Mouse (Mus musculus): ENCODE measurements at regions not wholly inside any gene's neighbourhood (a gene's known extent, or its start where the extent isn't known, plus 50 kb on each side); places are given as distances from the start of the nearest gene placed in this dataset.

DNA sequence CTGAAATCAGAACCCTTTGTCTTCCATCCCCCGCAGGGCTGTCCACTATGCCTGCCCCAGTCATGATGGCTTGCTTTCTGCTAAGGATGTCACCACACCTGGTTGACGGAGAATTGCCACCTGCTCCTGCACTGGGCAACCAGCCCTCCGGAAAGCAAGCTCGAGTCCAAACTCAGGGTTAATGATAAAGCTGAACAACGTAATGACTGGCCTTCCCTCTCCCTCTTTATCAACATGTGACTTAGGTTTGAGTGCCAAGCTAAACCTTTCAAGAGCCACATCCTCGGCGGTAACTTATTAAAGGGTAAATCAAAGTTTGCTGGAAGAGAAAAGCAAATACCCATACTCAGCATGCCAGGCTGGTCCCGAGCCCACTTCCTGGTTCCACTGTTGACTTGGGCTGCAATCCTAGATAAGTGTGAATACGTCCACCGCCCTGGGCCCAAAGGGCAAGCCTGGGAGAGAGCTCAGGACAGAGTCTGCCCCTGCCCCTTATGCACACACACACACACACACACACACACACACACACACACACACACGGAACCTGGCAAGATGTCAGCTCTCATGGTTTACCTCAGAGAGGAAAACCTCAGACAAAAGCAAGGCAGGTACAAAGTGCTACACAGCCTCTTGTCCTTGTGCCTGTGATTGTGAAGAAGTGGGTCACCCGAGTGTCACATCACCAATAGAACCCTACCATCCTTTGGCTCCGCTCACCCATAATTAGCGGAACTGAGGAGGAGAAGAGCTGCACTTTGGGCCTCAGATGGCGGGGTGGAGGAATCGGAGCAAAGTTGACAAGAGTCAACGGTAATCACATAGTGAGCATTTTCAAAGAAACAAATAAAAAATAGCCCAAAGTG is 116.0 kb downstream of the Tomm20 start:
- TF ChIP-seq GATA1 (IDR thresholded peaks at IDR 0.05; ENCODE audit: low read length) = no peak

GRCm38 (mm10) chr8:126827681-126828383 is 117.8 kb downstream of the Tomm20 start:
- no peak for TF ChIP-seq GATA1 (IDR thresholded peaks at IDR 0.05; ENCODE audit: low read length)

GRCm38 (mm10) chr8:126826328-126827285 is 119.0 kb downstream of the Tomm20 start:
- no peak for TF ChIP-seq GATA1 (IDR thresholded peaks at IDR 0.05; ENCODE audit: low read length)

DNA sequence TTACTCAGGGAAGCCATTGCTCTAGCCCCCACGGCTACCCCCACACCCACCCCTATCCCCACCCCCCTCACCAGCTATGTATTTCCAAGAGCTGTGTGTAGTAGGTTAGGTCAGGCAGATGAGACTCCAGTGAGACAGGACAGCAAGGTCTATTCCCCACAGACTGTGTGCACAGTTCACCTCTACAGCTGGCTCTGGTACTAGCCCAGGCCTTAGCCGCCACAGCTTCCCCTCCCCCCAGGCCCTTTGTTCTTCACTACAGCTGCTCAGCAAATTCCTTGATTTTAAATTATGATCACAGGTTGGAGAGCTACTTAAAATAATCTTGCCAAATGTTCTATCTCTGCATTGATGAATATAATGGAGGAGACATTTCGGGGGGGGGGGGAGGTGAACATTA is 119.8 kb downstream of the Tomm20 start:
- no peak for TF ChIP-seq GATA1 (IDR thresholded peaks at IDR 0.05; ENCODE audit: low read length)

DNA sequence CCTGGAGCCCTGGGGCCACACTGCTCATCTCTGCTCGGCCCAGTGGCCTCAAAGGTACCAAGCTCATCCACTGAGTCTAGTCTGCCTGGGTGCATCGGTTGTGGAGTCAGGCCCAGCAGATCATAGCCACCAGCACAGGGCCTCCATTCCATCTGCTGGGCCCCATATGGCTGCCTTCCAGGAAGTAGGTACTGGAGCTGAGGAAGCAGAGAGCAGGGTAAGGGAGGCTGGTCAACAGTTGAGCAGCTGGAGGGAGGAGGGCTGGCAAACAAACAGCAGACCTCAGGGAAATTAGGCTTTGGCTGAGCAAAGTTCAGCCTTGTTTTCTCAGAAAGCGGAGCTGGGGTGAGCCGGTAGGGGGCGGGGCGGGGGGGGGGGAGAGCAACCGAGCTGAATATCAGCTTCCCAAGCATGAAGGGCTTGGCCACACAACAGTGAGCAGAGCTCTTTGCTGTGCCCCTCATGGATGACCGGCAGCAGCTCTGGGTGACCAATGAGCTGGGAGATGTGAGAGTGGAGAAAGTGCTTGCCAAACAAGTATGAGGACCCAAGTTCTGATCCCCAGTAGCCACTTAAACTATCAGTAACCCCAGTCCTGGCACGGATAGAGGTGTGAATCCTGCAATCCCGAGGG is 121.0 kb downstream of the Tomm20 start:
- no peak for TF ChIP-seq GATA1 (IDR thresholded peaks at IDR 0.05; ENCODE audit: low read length)

DNA sequence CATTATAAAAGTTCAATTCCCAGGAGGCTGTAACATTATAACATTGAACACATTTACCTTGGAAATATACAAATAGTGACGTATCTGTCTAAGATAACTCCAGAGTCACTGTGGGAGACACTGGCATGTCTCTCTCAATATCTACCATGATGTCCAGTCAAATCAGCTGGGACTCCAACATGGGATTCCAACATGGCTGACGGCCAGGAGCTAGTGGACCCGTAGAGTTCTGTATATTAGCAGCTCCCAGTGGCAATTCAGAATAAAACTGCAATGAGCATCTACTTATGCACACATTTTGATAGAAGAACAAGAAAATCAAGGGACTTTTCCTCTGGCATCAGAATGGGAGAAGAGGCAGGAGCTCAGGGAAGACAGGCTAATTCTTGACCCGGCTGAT is 123.4 kb downstream of the Tomm20 start:
- TF ChIP-seq GATA1 (IDR thresholded peaks at IDR 0.05; ENCODE audit: low read length) = no peak

DNA sequence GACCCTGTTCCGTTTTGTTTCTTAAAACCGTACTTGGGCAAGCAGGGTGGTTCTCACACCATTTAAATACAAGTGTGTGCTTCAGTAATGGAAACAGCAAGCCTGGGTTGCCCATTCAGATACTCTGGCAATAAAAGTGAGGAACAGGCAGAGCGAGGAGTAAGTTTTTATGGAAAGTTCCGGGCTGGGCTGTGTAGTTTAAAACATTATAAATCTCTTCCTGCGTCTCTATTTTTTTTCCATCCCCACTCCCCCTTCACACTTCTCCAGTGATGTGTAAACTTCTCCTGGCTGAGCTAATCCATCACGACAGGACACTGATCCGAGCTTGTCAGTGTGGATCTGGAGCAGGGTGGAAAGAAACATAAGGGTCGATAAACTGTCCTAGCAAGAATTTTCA is 124.4 kb downstream of the Tomm20 start:
- TF ChIP-seq GATA1 (IDR thresholded peaks at IDR 0.05; ENCODE audit: low read length) = no peak

DNA sequence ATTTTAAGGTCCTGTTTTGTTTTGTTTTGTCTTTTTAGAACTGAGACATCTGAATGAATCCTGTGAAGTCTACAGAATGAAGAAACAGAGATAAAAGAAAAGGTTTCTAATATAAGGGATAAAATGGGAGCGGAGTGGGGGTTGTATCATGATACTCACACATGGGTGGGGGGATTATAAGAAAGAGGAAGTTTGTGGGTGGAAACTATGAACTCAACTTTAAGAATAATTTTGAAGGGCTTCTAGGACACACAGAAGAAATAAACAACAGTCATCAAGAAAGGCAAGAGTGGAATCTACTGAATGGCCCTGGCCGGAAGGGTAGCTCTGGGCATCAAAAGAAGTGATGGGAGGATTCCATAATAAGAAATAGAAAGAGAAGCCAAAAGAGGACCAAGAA is 125.1 kb downstream of the Tomm20 start:
- TF ChIP-seq GATA1 (IDR thresholded peaks at IDR 0.05; ENCODE audit: low read length) = no peak

- TF ChIP-seq GATA1 (IDR thresholded peaks at IDR 0.05; ENCODE audit: low read length) = no peak
Measured at GRCm38 (mm10) chr8:126819261-126819660, 126.4 kb downstream of the Tomm20 start.

DNA sequence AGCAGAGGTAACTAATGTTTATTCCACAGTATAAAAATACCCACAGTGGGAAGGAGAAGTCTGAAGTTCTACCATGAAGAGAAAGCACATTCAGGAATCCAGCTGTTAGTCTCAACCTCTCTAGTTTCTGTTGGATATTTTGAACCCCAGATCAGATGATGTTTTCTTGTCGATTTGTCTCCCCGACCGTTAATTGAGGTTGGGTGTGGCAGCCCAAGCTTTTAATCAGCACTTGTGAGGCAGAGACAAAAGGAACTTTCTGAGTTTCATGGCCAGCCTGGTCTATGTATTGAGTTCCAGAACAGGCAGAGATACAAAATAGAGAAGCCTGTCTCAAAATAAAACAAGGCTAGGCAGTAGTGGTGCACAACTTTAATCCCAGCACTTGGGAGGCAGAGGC is 129.5 kb downstream of the Tomm20 start:
- no peak for TF ChIP-seq GATA1 (IDR thresholded peaks at IDR 0.05; ENCODE audit: low read length)

DNA sequence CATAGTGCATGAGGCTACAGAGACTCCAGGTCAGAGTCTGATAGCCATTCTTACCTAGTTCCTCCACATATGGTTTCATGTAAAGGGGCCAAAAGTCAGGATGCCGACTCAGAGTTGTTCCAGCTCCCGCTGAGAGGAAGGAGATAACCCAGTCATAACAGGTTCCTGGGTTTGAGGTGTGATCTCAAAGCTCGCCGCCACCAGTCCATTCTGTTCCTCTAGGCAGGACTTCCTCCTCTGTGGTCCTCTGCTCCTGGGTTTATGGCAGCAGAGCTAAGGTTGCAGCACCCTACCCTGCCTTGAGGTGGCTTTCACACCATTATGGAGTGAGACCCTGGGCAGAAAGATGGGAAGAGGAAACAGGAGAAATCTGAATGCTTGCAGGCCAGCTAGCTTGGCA is 131.2 kb downstream of the Tomm20 start:
- no peak for TF ChIP-seq GATA1 (IDR thresholded peaks at IDR 0.05; ENCODE audit: low read length)

DNA sequence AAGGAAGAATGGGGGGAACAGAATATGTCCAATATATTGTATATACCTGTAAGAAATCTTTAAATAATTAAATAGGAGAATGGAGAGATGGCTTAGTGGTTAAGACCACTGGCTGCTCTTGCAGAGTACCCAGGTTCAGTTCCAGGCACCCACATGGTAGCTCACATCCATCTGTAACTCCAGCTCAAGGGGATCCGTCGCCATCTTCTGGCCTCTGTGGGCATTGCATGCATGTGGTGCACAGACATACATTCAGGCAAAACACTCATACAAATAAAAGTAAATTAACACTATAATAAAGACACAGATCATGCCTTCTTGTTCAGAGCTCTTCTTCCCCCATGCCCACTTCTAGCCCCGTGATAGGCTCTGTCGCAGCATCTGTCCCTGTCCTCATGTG is 132.0 kb downstream of the Tomm20 start:
- no peak for TF ChIP-seq GATA1 (IDR thresholded peaks at IDR 0.05; ENCODE audit: low read length)

- TF ChIP-seq GATA1 (IDR thresholded peaks at IDR 0.05; ENCODE audit: low read length) = no peak
Measured at GRCm38 (mm10) chr8:126812777-126813176, 132.9 kb downstream of the Tomm20 start.

GRCm38 (mm10) chr8:126810516-126810915 is 135.1 kb downstream of the Tomm20 start:
- no peak for TF ChIP-seq GATA1 (IDR thresholded peaks at IDR 0.05; ENCODE audit: low read length)

GRCm38 (mm10) chr8:126809321-126809720 is 136.3 kb downstream of the Tomm20 start:
- TF ChIP-seq GATA1 (IDR thresholded peaks at IDR 0.05; ENCODE audit: low read length) = no peak

Measured in G1E-ER4 (cell line).